Mouse (Mus musculus) cortical plate, adult 2 months (tissue): Measurements from ENCODE around the gene Nipal3. TPM values are rescaled to one million over a fixed set of nuclear protein-coding genes. Genes with fewer than 3 reads are reported as not detected.

Experiments
- H3K27ac ChIP-seq: fragments of 200-500 bp; 2 replicates; pipeline ENCODE4 v1.5.1; 2012; ENCODE audit warnings: low read length, control low read depth, inconsistent platforms; ENCODE audit not compliant: insufficient read depth
- H3K4me1 ChIP-seq: fragments of 200-500 bp; 2 replicates; pipeline ENCODE4 v1.6.1; 2011; ENCODE audit warnings: low read length; ENCODE audit not compliant: control insufficient read depth, insufficient read depth
- H3K4me3 ChIP-seq: fragments of 200-500 bp; 2 replicates; pipeline ENCODE4 v1.5.1; 2011; ENCODE audit warnings: mild to moderate bottlenecking, low read length, control low read depth; ENCODE audit not compliant: insufficient read depth
- CTCF ChIP-seq: fragments of 200-500 bp; IDR thresholded peaks from 2 replicates; pipeline ENCODE4 v1.5.1; 2011; ENCODE audit warnings: mild to moderate bottlenecking, control low read depth, low read length; ENCODE audit not compliant: insufficient read depth; ENCODE audit errors: extremely low read depth
- POLR2A ChIP-seq: fragments of 200-500 bp; IDR thresholded peaks from 2 replicates; pipeline ENCODE4 v1.6.1; 2011; ENCODE audit warnings: mild to moderate bottlenecking, low read length, control low read depth; ENCODE audit not compliant: insufficient read depth; ENCODE audit errors: extremely low read depth
- polyA plus RNA-seq: library from polyadenylated mRNA; depleted of rRNA; stranded (reverse); fragments of >200 nt; gene quantifications from 2 replicates; pipeline ENCODE4 v1.2.3, GENCODE M21; 2012

Nipal3 gene
- polyA plus RNA-seq, 1 experiment, result 48.3 TPM

GRCm38 (mm10) chr4:135429383-135429782, 65.5 kb downstream of the Nipal3 start:
- TF ChIP-seq POLR2A, result no peak
- TF ChIP-seq CTCF, result no peak
- Histone ChIP-seq H3K4me3 (no peak overlapping the region), H3K4me1 (no peaks in the 10 kb centered on the region), H3K27ac (no peak overlapping the region)

GRCm38 (mm10) chr4:135426587-135426986, 68.3 kb downstream of the Nipal3 start:
- no peak for TF ChIP-seq POLR2A
- no peak for TF ChIP-seq CTCF
- Histone ChIP-seq H3K27ac (no peak overlapping the region), H3K4me1 (no peaks in the 10 kb centered on the region), H3K4me3 (no peak overlapping the region)

GRCm38 (mm10) chr4:135425625-135426024, 69.2 kb downstream of the Nipal3 start:
- no peak for TF ChIP-seq CTCF
- no peak for TF ChIP-seq POLR2A
- Histone ChIP-seq H3K4me3 (no peak overlapping the region), H3K27ac (no peak overlapping the region), H3K4me1 (no peaks in the 10 kb centered on the region)

GRCm38 (mm10) chr4:135420961-135421360, 73.9 kb downstream of the Nipal3 start:
- Histone ChIP-seq H3K4me1 (no peaks in the 10 kb centered on the region), H3K27ac (no peak overlapping the region), H3K4me3 (no peak overlapping the region)
- TF ChIP-seq POLR2A, result no peak

GRCm38 (mm10) chr4:135420416-135420815, 74.4 kb downstream of the Nipal3 start:
- TF ChIP-seq POLR2A (no peak), CTCF (no peak)
- Histone ChIP-seq H3K4me3 (no peak overlapping the region), H3K4me1 (no peaks in the 10 kb centered on the region), H3K27ac (no peak overlapping the region)

- TF ChIP-seq POLR2A (no peak), CTCF (no peak)
- Histone ChIP-seq H3K27ac (no peak overlapping the region), H3K4me3 (no peak overlapping the region), H3K4me1 (no peaks in the 10 kb centered on the region)
Measured at GRCm38 (mm10) chr4:135419996-135420395, 74.8 kb downstream of the Nipal3 start.

- no peaks in the 10 kb centered on the region for H3K4me1 ChIP-seq
- no peak overlapping the region for H3K4me3 ChIP-seq
- TF ChIP-seq POLR2A (no peak), CTCF (no peak)
- H3K27ac ChIP-seq, result no peak overlapping the region
Measured at GRCm38 (mm10) chr4:135416367-135416766, 78.5 kb downstream of the Nipal3 start.

- TF ChIP-seq POLR2A, result no peak
- TF ChIP-seq CTCF, result no peak
- H3K4me3 ChIP-seq, result no peak overlapping the region
- H3K4me1 ChIP-seq, result no peaks in the 10 kb centered on the region
- no peak overlapping the region for H3K27ac ChIP-seq
Measured at GRCm38 (mm10) chr4:135413491-135413890, 81.3 kb downstream of the Nipal3 start.

- H3K27ac ChIP-seq, result no peak overlapping the region
- H3K4me3 ChIP-seq, result no peak overlapping the region
- TF ChIP-seq POLR2A (no peak), CTCF (peak; percentile 79)
- H3K4me1 ChIP-seq, result no peaks in the 10 kb centered on the region
Measured at GRCm38 (mm10) chr4:135411633-135412032, 83.2 kb downstream of the Nipal3 start.

- Histone ChIP-seq H3K4me3 (no peak overlapping the region), H3K4me1 (no peaks in the 10 kb centered on the region), H3K27ac (no peak overlapping the region)
- TF ChIP-seq CTCF, result no peak
- TF ChIP-seq POLR2A, result no peak
Measured at GRCm38 (mm10) chr4:135406180-135406579, 88.7 kb downstream of the Nipal3 start.

GRCm38 (mm10) chr4:135404916-135405315, 89.9 kb downstream of the Nipal3 start:
- Histone ChIP-seq H3K4me3 (no peak overlapping the region), H3K27ac (no peak overlapping the region), H3K4me1 (no peaks in the 10 kb centered on the region)
- no peak for TF ChIP-seq POLR2A
